Mouse (Mus musculus) intestine, postnatal 0 days (tissue): Measurements from ENCODE around the gene Lrig1. TPM values are rescaled to one million over a fixed set of nuclear protein-coding genes. Genes with fewer than 3 reads are reported as not detected.
A peak's percentile ranks its signal among the peaks of the same experiment; 100 is the strongest.

Experiments used
- ATAC-seq: fragments of 200-750 bp; cut with Nextera tagmentation; 2 replicates; pipeline ENCODE4 v1.8.0; 2017; ENCODE audit warnings: mild to moderate bottlenecking, moderate TSS enrichment, moderate library complexity
- H3K27ac ChIP-seq: fragments of 300-500 bp; sonication (generic); 2 replicates; pipeline ENCODE4 v1.5.1; 2014; ENCODE audit warnings: mild to moderate bottlenecking, low read depth, low read length, moderate library complexity
- H3K27me3 ChIP-seq: fragments of 300-500 bp; sonication (generic); replicated peaks from 2 replicates; pipeline ENCODE4 v1.6.1; 2014; ENCODE audit warnings: low read length, mixed read lengths; ENCODE audit not compliant: control insufficient read depth, insufficient read depth
- H3K36me3 ChIP-seq: fragments of 300-500 bp; sonication (generic); 2 replicates; pipeline ENCODE4 v1.6.1; 2014; ENCODE audit warnings: mild to moderate bottlenecking, moderate library complexity; ENCODE audit not compliant: control insufficient read depth, insufficient read depth
- H3K4me1 ChIP-seq: fragments of 300-500 bp; sonication (generic); replicated peaks from 2 replicates; pipeline ENCODE4 v1.6.1; 2014; ENCODE audit warnings: antibody characterized with exemption, low read length, mixed read lengths; ENCODE audit not compliant: control insufficient read depth, insufficient read depth
- H3K4me2 ChIP-seq: fragments of 300-500 bp; sonication (generic); replicated peaks from 2 replicates; pipeline ENCODE4 v1.6.1; 2014; ENCODE audit warnings: low read depth, mild to moderate bottlenecking, moderate library complexity
- H3K4me3 ChIP-seq: fragments of 300-500 bp; sonication (generic); 2 replicates; pipeline ENCODE4 v1.5.1; 2014; ENCODE audit warnings: low read depth, low read length
- H3K9ac ChIP-seq: fragments of 300-500 bp; sonication (generic); 2 replicates; pipeline ENCODE4 v1.6.1; 2014; ENCODE audit warnings: mild to moderate bottlenecking, low read depth, low read length
- H3K9me3 ChIP-seq: fragments of 300-500 bp; sonication (generic); 2 replicates; pipeline ENCODE4 v1.6.1; 2016; ENCODE audit warnings: mixed run types; ENCODE audit not compliant: control insufficient read depth
- CTCF ChIP-seq: sonication (generic); IDR thresholded peaks from 2 replicates; pipeline ENCODE4 v1.5.1; 2016; ENCODE audit warnings: low read depth, mild to moderate bottlenecking, control low read depth, antibody characterized with exemption, moderate library complexity
- WGBS: fragments of 180-500 bp; shearing (Covaris S2); extraction: QIAGEN DNeasy Blood & Tissue Kit; methylation state at CpG from one replicate; pipeline ENCODE4 v1.1.7; 2014; 5-methylcytosine and 5-hydroxymethylcytosine counted together
- polyA plus RNA-seq: library from polyadenylated mRNA; unstranded; fragments of >200 nt; fragmentation: Nextera tagmentation; extraction: Ambion mirVana; gene quantifications from 2 replicates; pipeline ENCODE4 v1.2.1, GENCODE M21; 2015

Lrig1 gene
- polyA plus RNA-seq, 1 experiment from 2014 or later, result 13.4 TPM

- no peak for ATAC-seq
- TF ChIP-seq CTCF, result no peak
- Histone ChIP-seq H3K4me3 (no peak overlapping the region), H3K4me2 (no peak overlapping the region), H3K9me3 (no peaks in the 10 kb centered on the region), H3K27me3 (no peaks in the 10 kb centered on the region), H3K36me3 (no peaks in the 10 kb centered on the region; the same call in 1 of the 2 replicates), H3K4me1 (peaks cover 26% of the 10 kb centered on the region), H3K27ac (no peak overlapping the region), H3K9ac (no peak overlapping the region)
- WGBS, result 68% methylated on average over 6 of the region's 6 CpGs
Measured at GRCm38 (mm10) chr6:94646274-94646863, 53.6 kb downstream of the Lrig1 start.

GRCm38 (mm10) chr6:94645723-94646122 lies 54.2 kb downstream of the Lrig1 start:
- H3K4me1 ChIP-seq, result peaks cover 26% of the 10 kb centered on the region
- peak; percentile 65 for ATAC-seq
- H3K9ac ChIP-seq, result no peak overlapping the region
- no peak overlapping the region for H3K4me2 ChIP-seq
- no peaks in the 10 kb centered on the region for H3K9me3 ChIP-seq
- WGBS, result 18% methylated on average over 4 of the region's 4 CpGs
- H3K4me3 ChIP-seq, result no peak overlapping the region
- H3K36me3 ChIP-seq, result no peaks in the 10 kb centered on the region; the same call in 1 of the 2 replicates
- TF ChIP-seq CTCF, result no peak
- H3K27me3 ChIP-seq, result no peaks in the 10 kb centered on the region
- H3K27ac ChIP-seq, result no peak overlapping the region

GRCm38 (mm10) chr6:94644641-94645040 lies 55.3 kb downstream of the Lrig1 start:
- WGBS, result 61% methylated on average over 3 of the region's 3 CpGs
- H3K4me2 ChIP-seq, result no peak overlapping the region
- H3K27me3 ChIP-seq, result no peaks in the 10 kb centered on the region
- H3K27ac ChIP-seq, result no peak overlapping the region
- H3K36me3 ChIP-seq, result no peaks in the 10 kb centered on the region; the same call in 1 of the 2 replicates
- no peak for ATAC-seq
- no peak overlapping the region for H3K9ac ChIP-seq
- no peak for TF ChIP-seq CTCF
- no peak overlapping the region for H3K4me3 ChIP-seq
- no peaks in the 10 kb centered on the region for H3K9me3 ChIP-seq
- peaks cover 21% of the 10 kb centered on the region for H3K4me1 ChIP-seq

- Histone ChIP-seq H3K4me1 (peaks cover 17% of the 10 kb centered on the region; the same call in 1 of the 2 replicates), H3K27me3 (no peaks in the 10 kb centered on the region), H3K27ac (no peak overlapping the region), H3K9ac (no peak overlapping the region), H3K4me2 (no peak overlapping the region), H3K9me3 (no peaks in the 10 kb centered on the region), H3K4me3 (no peak overlapping the region), H3K36me3 (no peaks in the 10 kb centered on the region; the same call in 1 of the 2 replicates)
- ATAC-seq, result no peak
- WGBS, result 87% methylated on average over 2 of the region's 2 CpGs
- TF ChIP-seq CTCF, result no peak
Measured at GRCm38 (mm10) chr6:94643989-94644388, 56.0 kb downstream of the Lrig1 start.

- Histone ChIP-seq H3K4me3 (no peak overlapping the region), H3K4me1 (0 out of 2 replicates have a peak, but pooled peaks cover 3% of the 10 kb centered on the region), H3K27me3 (no peaks in the 10 kb centered on the region), H3K4me2 (no peak overlapping the region), H3K9me3 (no peaks in the 10 kb centered on the region), H3K36me3 (no peaks in the 10 kb centered on the region; the same call in 1 of the 2 replicates), H3K27ac (no peak overlapping the region), H3K9ac (no peak overlapping the region)
- no peak for TF ChIP-seq CTCF
- ATAC-seq, result no peak
- 88% methylated on average over 1 of the region's 1 CpGs for WGBS
Measured at GRCm38 (mm10) chr6:94642048-94642447, 57.9 kb downstream of the Lrig1 start.

GRCm38 (mm10) chr6:94640297-94640696 lies 59.7 kb downstream of the Lrig1 start:
- WGBS, result 44% methylated on average over 7 of the region's 7 CpGs
- Histone ChIP-seq H3K9ac (no peak overlapping the region), H3K4me2 (no peak overlapping the region), H3K9me3 (no peaks in the 10 kb centered on the region), H3K36me3 (no peaks in the 10 kb centered on the region; the same call in 1 of the 2 replicates), H3K4me3 (no peak overlapping the region), H3K27ac (no peak overlapping the region), H3K27me3 (no peaks in the 10 kb centered on the region), H3K4me1 (no peaks in the 10 kb centered on the region)
- TF ChIP-seq CTCF, result no peak
- no peak for ATAC-seq
